Mouse (Mus musculus) heart, postnatal 36 days (tissue): ENCODE measurements around the gene Palm. TPM values are rescaled to one million over a fixed set of nuclear protein-coding genes. Genes with fewer than 3 reads are reported as not detected.

Source experiments
- DNase-seq, 2 experiments: peaks; one replicate each; pipeline ENCODE4 v3.0.0; 2021 to 2022
- intact Hi-C: fragments of 180-260 bp; cut with DNase I; formaldehyde crosslinking; loops from one replicate; pipeline ENCODE4 v1.15.1; 2025
- total RNA-seq, 2 experiments: library from RNA; stranded (reverse); gene quantifications; 2 replicates each; pipeline ENCODE4 v1.2.3; 2021

Palm gene
- total RNA-seq, 2 experiments from 2014 or later = 56.0 to 87.0 TPM

- DNase-seq = peak; percentile 51 to 58
- intact Hi-C loops = no loop called here
Observed at GRCm38 (mm10) chr10:79852107-79852789, 58.9 kb downstream of the Palm start.

- DNase-seq = peak in 1 of 2 experiments; percentile 48
- intact Hi-C loops = no loop called here
Observed at GRCm38 (mm10) chr10:79852827-79853226, 59.5 kb downstream of the Palm start.

GRCm38 (mm10) chr10:79853392-79853791 lies 60.0 kb downstream of the Palm start:
- peak; percentile 95 to 98 for DNase-seq
- intact Hi-C loops = no loop called here

GRCm38 (mm10) chr10:79853860-79854795 lies 60.8 kb downstream of the Palm start, which contains the start of gene Ptbp1:
Gene Ptbp1 (plus strand): TSS chr10:79854427.
- intact Hi-C loops = no loop called here
- peak; percentile 96 to 97 for DNase-seq

- peak; percentile 69 to 79 for DNase-seq
- intact Hi-C loops = no loop called here
Observed at GRCm38 (mm10) chr10:79854801-79855541, 61.6 kb downstream of the Palm start.

- no peak for DNase-seq
- intact Hi-C loops = no loop called here
Observed at GRCm38 (mm10) chr10:79855558-79856184, 62.3 kb downstream of the Palm start.

- DNase-seq = no peak
- intact Hi-C loops = no loop called here
Observed at GRCm38 (mm10) chr10:79856280-79856679, 62.9 kb downstream of the Palm start.

- DNase-seq = no peak
- intact Hi-C loops = no loop called here
Observed at GRCm38 (mm10) chr10:79856704-79857451, 63.5 kb downstream of the Palm start.

GRCm38 (mm10) chr10:79857452-79857811 lies 64.1 kb downstream of the Palm start:
- intact Hi-C loops = no loop called here
- peak; percentile 71 to 74 for DNase-seq

- DNase-seq = no peak
- intact Hi-C loops = loop anchor here (2.0 kb wide), 1 partner anchor 17 kb away; no protein-coding TSS in a partner anchor
Observed at GRCm38 (mm10) chr10:79857894-79858293, 64.5 kb downstream of the Palm start.

- DNase-seq = peak; percentile 60 to 66
- intact Hi-C loops = loop anchor here (2.0 kb wide), 1 partner anchor 18 kb away; no protein-coding TSS in a partner anchor
Observed at GRCm38 (mm10) chr10:79858416-79859074, 65.2 kb downstream of the Palm start.

GRCm38 (mm10) chr10:79859116-79859515 lies 65.7 kb downstream of the Palm start:
- DNase-seq = no peak
- intact Hi-C loops = loop anchor here (2.0 kb wide), 1 partner anchor 18 kb away; no protein-coding TSS in a partner anchor

GRCm38 (mm10) chr10:79860079-79860911 lies 66.9 kb downstream of the Palm start:
- no peak for DNase-seq
- intact Hi-C loops = no loop called here

GRCm38 (mm10) chr10:79861230-79862048 lies 68.1 kb downstream of the Palm start:
- intact Hi-C loops = no loop called here
- no peak for DNase-seq

- no peak for DNase-seq
- intact Hi-C loops = no loop called here
Observed at GRCm38 (mm10) chr10:79862049-79862788, 68.8 kb downstream of the Palm start.

- DNase-seq = no peak
- intact Hi-C loops = no loop called here
Observed at GRCm38 (mm10) chr10:79862925-79863324, 69.6 kb downstream of the Palm start.
